8 mouse cellular contexts compared by ENCODE assay signal in the genomic region with DNA sequence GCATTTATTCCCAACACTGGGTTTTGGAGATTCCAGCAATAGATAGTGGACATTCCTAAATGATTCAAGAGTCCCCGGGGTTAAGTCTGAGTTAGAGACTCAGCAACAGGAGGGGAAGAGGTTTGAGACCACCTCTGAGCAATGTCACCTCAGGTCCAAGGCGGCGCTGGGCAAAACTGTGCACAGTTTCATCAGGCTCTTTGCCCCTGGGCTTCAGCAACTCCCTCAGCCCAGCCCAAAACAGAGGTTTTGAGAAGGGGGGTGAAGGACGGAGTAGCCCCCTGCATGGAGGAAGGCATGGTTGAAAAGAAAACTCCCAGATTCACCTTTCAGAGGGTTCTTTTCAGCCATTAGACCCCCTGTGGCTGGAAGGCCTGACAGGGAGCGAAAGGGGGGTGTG. TPM values are rescaled to one million over a fixed set of nuclear protein-coding genes. Genes with fewer than 3 reads are reported as not detected.
DNase-seq lines count a peak whose midpoint lies in the region; ATAC-seq and TF ChIP-seq lines count a peak whose summit lies in the region.

No protein-coding gene starts in this region.

- peak overlapping the region; percentile 80 for H3K4me2 ChIP-seq in kidney, embryonic 15.5 days
- peak overlapping the region; percentile 92 for H3K4me2 ChIP-seq in embryonic facial prominence, embryonic 13.5 days
- peak overlapping the region; percentile 90 for H3K4me2 ChIP-seq in intestine, embryonic 14.5 days (ENCODE audit: low read length)
- peak overlapping the region; percentile 88 for H3K4me2 ChIP-seq in midbrain, postnatal 0 days (ENCODE audit: low read depth, low read length, poor library complexity, severe bottlenecking)

- H3K4me1 ChIP-seq in kidney, embryonic 15.5 days: peaks cover 23% of the 10 kb centered on the region
- peaks cover 18% of the 10 kb centered on the region for H3K4me1 ChIP-seq in embryonic facial prominence, embryonic 13.5 days
- H3K4me1 ChIP-seq in intestine, embryonic 14.5 days (replicated peaks; ENCODE audit: control insufficient read depth, insufficient read depth, low read length): peaks cover 12% of the 10 kb centered on the region
- H3K4me1 ChIP-seq in midbrain, postnatal 0 days (ENCODE audit: insufficient read depth, low read length): peaks cover 3% of the 10 kb centered on the region; the same call in 1 of the 2 replicates

- DNase-seq in kidney, postnatal 4 days: no peak
- peak; percentile 40 for DNase-seq in intestine, embryonic 14.5 days (ENCODE audit: low spot score)
- no peak for DNase-seq in midbrain, postnatal 0 days (ENCODE audit: low spot score)
- no peak for DNase-seq in left cerebral cortex, adult 18-20 months (ENCODE audit: low spot score in 2 of 2)
- DNase-seq in ovary, adult 18-20 months (ENCODE audit: low spot score): no peak
- no peak for DNase-seq in urinary bladder, adult 18-20 months (ENCODE audit: low spot score in 2 of 2)

- no peak for ATAC-seq in kidney, embryonic 15.5 days (replicated peaks; ENCODE audit: low FRiP score)
- ATAC-seq in embryonic facial prominence, embryonic 13.5 days (ENCODE audit: insufficient number of reproducible peaks, insufficient read depth, low FRiP score, low TSS enrichment, low read depth): no peak
- no peak for ATAC-seq in intestine, embryonic 14.5 days (replicated peaks; ENCODE audit: low FRiP score, low TSS enrichment, low read depth)
- no peak for ATAC-seq in midbrain, postnatal 0 days (ENCODE audit: low FRiP score)

- peak overlapping the region; percentile 63 for H3K4me3 ChIP-seq in kidney, embryonic 15.5 days (replicated peaks)
- peak overlapping the region; percentile 68 for H3K4me3 ChIP-seq in embryonic facial prominence, embryonic 13.5 days
- H3K4me3 ChIP-seq in intestine, embryonic 14.5 days (ENCODE audit: low read depth, low read length): peak overlapping the region; percentile 69
- peak overlapping the region; percentile 60; the same call in 1 of the 2 replicates for H3K4me3 ChIP-seq in midbrain, postnatal 0 days (ENCODE audit: low read depth, low read length)

- TF ChIP-seq CTCF in midbrain, postnatal 0 days (IDR thresholded peaks at IDR 0.05): no peak

- H3K9ac ChIP-seq in kidney, embryonic 15.5 days: peak overlapping the region; percentile 77
- H3K9ac ChIP-seq in embryonic facial prominence, embryonic 13.5 days: peak overlapping the region; percentile 89
- peak overlapping the region; percentile 67 for H3K9ac ChIP-seq in intestine, embryonic 14.5 days (ENCODE audit: low read length)
- peak overlapping the region; percentile 63 for H3K9ac ChIP-seq in midbrain, postnatal 0 days (replicated peaks; ENCODE audit: low read length, poor library complexity, severe bottlenecking)

- H3K9me3 ChIP-seq in kidney, embryonic 15.5 days (replicated peaks): no peaks in the 10 kb centered on the region
- no peaks in the 10 kb centered on the region for H3K9me3 ChIP-seq in embryonic facial prominence, embryonic 13.5 days
- no peaks in the 10 kb centered on the region for H3K9me3 ChIP-seq in intestine, embryonic 14.5 days (ENCODE audit: control insufficient read depth, low read length)
- no peaks in the 10 kb centered on the region for H3K9me3 ChIP-seq in midbrain, postnatal 0 days (ENCODE audit: low read length)

- H3K36me3 ChIP-seq in kidney, embryonic 15.5 days: peaks cover 74% of the 10 kb centered on the region
- H3K36me3 ChIP-seq in embryonic facial prominence, embryonic 13.5 days: peaks cover 64% of the 10 kb centered on the region
- H3K36me3 ChIP-seq in intestine, embryonic 14.5 days (ENCODE audit: control insufficient read depth, insufficient read depth, low read length): peaks cover 61% of the 10 kb centered on the region
- peaks cover 50% of the 10 kb centered on the region for H3K36me3 ChIP-seq in midbrain, postnatal 0 days (ENCODE audit: insufficient read depth, low read length)

- H3K27me3 ChIP-seq in kidney, embryonic 15.5 days: no peaks in the 10 kb centered on the region
- H3K27me3 ChIP-seq in embryonic facial prominence, embryonic 13.5 days: no peaks in the 10 kb centered on the region
- H3K27me3 ChIP-seq in intestine, embryonic 14.5 days (replicated peaks; ENCODE audit: control insufficient read depth, insufficient read depth, low read length): no peaks in the 10 kb centered on the region
- H3K27me3 ChIP-seq in midbrain, postnatal 0 days (ENCODE audit: insufficient read depth, low read length): no peaks in the 10 kb centered on the region

- 0 out of 2 replicates have a peak overlapping the region, but pooled peaks have one; percentile 74 for H3K27ac ChIP-seq in kidney, embryonic 15.5 days
- no peak overlapping the region for H3K27ac ChIP-seq in embryonic facial prominence, embryonic 13.5 days
- H3K27ac ChIP-seq in intestine, embryonic 14.5 days (ENCODE audit: low read depth): no peak overlapping the region
- no peak overlapping the region for H3K27ac ChIP-seq in midbrain, postnatal 0 days (ENCODE audit: low read depth, low read length)

- 72% methylated on average over 5 of the region's 5 CpGs for WGBS in kidney, embryonic 15.5 days
- WGBS in embryonic facial prominence, embryonic 13.5 days: 63% methylated on average over 5 of the region's 5 CpGs
- WGBS in intestine, embryonic 14.5 days: 61% methylated on average over 5 of the region's 5 CpGs
- 66% methylated on average over 5 of the region's 5 CpGs for WGBS in midbrain, postnatal 0 days

RNA-seq across cellular contexts. Expression of gene Ppox, which starts 1.3 kb away (rescaled TPM):
- polyA plus RNA-seq in kidney, embryonic 15.5 days (2015; fragmentation: Nextera tagmentation; extraction: Ambion mirVana): 63.0 and 65.4 TPM in 2 replicates
- 60.5 and 64.9 TPM in 2 replicates for polyA plus RNA-seq in embryonic facial prominence, embryonic 13.5 days (2015; fragmentation: Nextera tagmentation; extraction: Ambion mirVana)
- 48.6 and 51.5 TPM in 2 replicates for polyA plus RNA-seq in intestine, embryonic 14.5 days (2014; fragmentation: Nextera tagmentation; extraction: Ambion mirVana)
- 36.5 and 45.9 TPM in 2 replicates for total RNA-seq in midbrain, postnatal 0 days (2014; rRNA removed)
- 31.3 and 32.6 TPM in 2 replicates for polyA plus RNA-seq in midbrain, postnatal 0 days (2015; fragmentation: Nextera tagmentation; extraction: Ambion mirVana)
- total RNA-seq in left cerebral cortex, adult 18-20 months (2021): 10 to 100 TPM; 26.9 to 27.8 TPM

RNA-seq across cellular contexts. Expression of gene Usp21, which starts 8.1 kb away (rescaled TPM):
- polyA plus RNA-seq in kidney, embryonic 15.5 days (2015; fragmentation: Nextera tagmentation; extraction: Ambion mirVana): 87.7 and 97.8 TPM in 2 replicates
- 116 and 127 TPM in 2 replicates for polyA plus RNA-seq in embryonic facial prominence, embryonic 13.5 days (2015; fragmentation: Nextera tagmentation; extraction: Ambion mirVana)
- polyA plus RNA-seq in intestine, embryonic 14.5 days (2014; fragmentation: Nextera tagmentation; extraction: Ambion mirVana): 63.0 and 68.1 TPM in 2 replicates
- total RNA-seq in midbrain, postnatal 0 days (2014; rRNA removed): 59.5 and 65.9 TPM in 2 replicates
- 81.0 and 82.6 TPM in 2 replicates for polyA plus RNA-seq in midbrain, postnatal 0 days (2015; fragmentation: Nextera tagmentation; extraction: Ambion mirVana)
- 10 to 100 TPM; 54.5 to 63.0 TPM for total RNA-seq in left cerebral cortex, adult 18-20 months (2021)

RNA-seq across cellular contexts. Expression of gene B4galt3, which starts 9.6 kb away (rescaled TPM):
- 80.4 and 94.3 TPM in 2 replicates for polyA plus RNA-seq in kidney, embryonic 15.5 days (2015; fragmentation: Nextera tagmentation; extraction: Ambion mirVana)
- polyA plus RNA-seq in embryonic facial prominence, embryonic 13.5 days (2015; fragmentation: Nextera tagmentation; extraction: Ambion mirVana): 82.1 and 84.2 TPM in 2 replicates
- 65.5 and 68.4 TPM in 2 replicates for polyA plus RNA-seq in intestine, embryonic 14.5 days (2014; fragmentation: Nextera tagmentation; extraction: Ambion mirVana)
- total RNA-seq in midbrain, postnatal 0 days (2014; rRNA removed): 77.0 and 94.9 TPM in 2 replicates
- polyA plus RNA-seq in midbrain, postnatal 0 days (2015; fragmentation: Nextera tagmentation; extraction: Ambion mirVana): 109 and 110 TPM in 2 replicates
- 10 to 100 TPM; 64.3 to 71.8 TPM for total RNA-seq in left cerebral cortex, adult 18-20 months (2021)

RNA-seq across cellular contexts. Expression of gene Ufc1, which starts 15.1 kb away (rescaled TPM):
- polyA plus RNA-seq in kidney, embryonic 15.5 days (2015; fragmentation: Nextera tagmentation; extraction: Ambion mirVana): 106 and 118 TPM in 2 replicates
- 109 and 118 TPM in 2 replicates for polyA plus RNA-seq in embryonic facial prominence, embryonic 13.5 days (2015; fragmentation: Nextera tagmentation; extraction: Ambion mirVana)
- polyA plus RNA-seq in intestine, embryonic 14.5 days (2014; fragmentation: Nextera tagmentation; extraction: Ambion mirVana): 105 and 114 TPM in 2 replicates
- total RNA-seq in midbrain, postnatal 0 days (2014; rRNA removed): 83.7 and 87.9 TPM in 2 replicates
- 128 and 132 TPM in 2 replicates for polyA plus RNA-seq in midbrain, postnatal 0 days (2015; fragmentation: Nextera tagmentation; extraction: Ambion mirVana)
- 100 to 1,000 TPM; 104 to 112 TPM for total RNA-seq in left cerebral cortex, adult 18-20 months (2021)

RNA-seq across cellular contexts. Expression of gene Ndufs2, which starts 28.5 kb away (rescaled TPM):
- polyA plus RNA-seq in kidney, embryonic 15.5 days (2015; fragmentation: Nextera tagmentation; extraction: Ambion mirVana): 276 and 283 TPM in 2 replicates
- 232 and 248 TPM in 2 replicates for polyA plus RNA-seq in embryonic facial prominence, embryonic 13.5 days (2015; fragmentation: Nextera tagmentation; extraction: Ambion mirVana)
- polyA plus RNA-seq in intestine, embryonic 14.5 days (2014; fragmentation: Nextera tagmentation; extraction: Ambion mirVana): 247 and 258 TPM in 2 replicates
- 224 and 230 TPM in 2 replicates for total RNA-seq in midbrain, postnatal 0 days (2014; rRNA removed)
- polyA plus RNA-seq in midbrain, postnatal 0 days (2015; fragmentation: Nextera tagmentation; extraction: Ambion mirVana): 221 and 244 TPM in 2 replicates
- total RNA-seq in left cerebral cortex, adult 18-20 months (2021): 100 to 1,000 TPM; 280 to 286 TPM
